Mouse (Mus musculus) forebrain, embryonic 10.5 days (tissue): ENCODE measurements around the gene Fam204a. TPM values are rescaled to one million over a fixed set of nuclear protein-coding genes. Genes with fewer than 3 reads are reported as not detected.

ENCODE experiments used
- DNase-seq: peaks from one replicate; pipeline ENCODE4 v3.0.0-alpha.2; 2017; ENCODE audit warnings: low spot score; ENCODE audit errors: extremely low spot score
- H3K27ac ChIP-seq: fragments of 300-500 bp; sonication (generic); 2 replicates; pipeline ENCODE4 v1.5.1; 2016; ENCODE audit warnings: mild to moderate bottlenecking
- H3K27me3 ChIP-seq: fragments of 300-500 bp; sonication (generic); 2 replicates; pipeline ENCODE4 v1.6.1; 2016; ENCODE audit warnings: mild to moderate bottlenecking; ENCODE audit not compliant: poor library complexity, severe bottlenecking
- H3K36me3 ChIP-seq: fragments of 300-500 bp; sonication (generic); replicated peaks from 2 replicates; pipeline ENCODE4 v1.6.1; 2016; ENCODE audit warnings: mild to moderate bottlenecking, moderate library complexity
- H3K4me1 ChIP-seq: fragments of 300-500 bp; sonication (generic); 2 replicates; pipeline ENCODE4 v1.6.1; 2016
- H3K4me3 ChIP-seq: fragments of 300-500 bp; sonication (generic); 2 replicates; pipeline ENCODE4 v1.5.1; 2016; ENCODE audit warnings: mild to moderate bottlenecking, moderate library complexity
- H3K9me3 ChIP-seq: fragments of 300-500 bp; sonication (generic); 2 replicates; pipeline ENCODE4 v1.6.1; 2016; ENCODE audit warnings: mild to moderate bottlenecking, moderate library complexity
- WGBS: fragments of 180-500 bp; shearing (Covaris S2); methylation state at CpG from one replicate; pipeline ENCODE4 v1.1.7; 2016; 5-methylcytosine and 5-hydroxymethylcytosine counted together
- polyA plus RNA-seq: library from polyadenylated mRNA; unstranded; fragments of >200 nt; fragmentation: Nextera tagmentation; extraction: Ambion mirVana; gene quantifications from 2 replicates; pipeline ENCODE4 v1.2.1, GENCODE M21; 2016

Fam204a gene
- polyA plus RNA-seq, 1 experiment from 2014 or later: 58.8 TPM

DNA sequence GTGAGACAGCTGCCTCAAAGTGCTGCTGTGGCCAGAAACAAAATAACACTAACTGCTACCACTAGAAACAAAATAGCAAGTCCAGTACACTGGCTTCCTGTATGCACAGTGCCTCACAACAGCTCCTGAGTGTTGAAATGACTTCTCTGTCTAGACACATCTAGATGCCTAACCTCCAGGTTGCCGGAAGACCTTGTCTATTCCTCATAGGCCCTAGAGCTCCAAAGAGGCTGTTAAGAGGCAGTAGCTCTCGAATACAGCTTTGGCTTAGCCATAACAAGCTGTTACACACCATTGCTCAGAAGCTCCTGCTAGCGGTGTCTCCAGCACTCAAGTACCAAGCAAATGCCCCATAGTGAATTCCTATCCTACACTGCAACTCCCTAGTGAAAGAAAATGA lies 76.4 kb downstream of the Fam204a start:
- WGBS: 82% methylated on average over 3 of the region's 3 CpGs
- H3K9me3 ChIP-seq: no peaks in the 10 kb centered on the region
- H3K27ac ChIP-seq: peak overlapping the region; percentile 88; the same call in 1 of the 2 replicates
- peaks cover 69% of the 10 kb centered on the region for H3K4me1 ChIP-seq
- H3K27me3 ChIP-seq: peaks cover 100% of the 10 kb centered on the region
- peaks cover 21% of the 10 kb centered on the region for H3K36me3 ChIP-seq
- no peak overlapping the region for H3K4me3 ChIP-seq
- no peak for DNase-seq

DNA sequence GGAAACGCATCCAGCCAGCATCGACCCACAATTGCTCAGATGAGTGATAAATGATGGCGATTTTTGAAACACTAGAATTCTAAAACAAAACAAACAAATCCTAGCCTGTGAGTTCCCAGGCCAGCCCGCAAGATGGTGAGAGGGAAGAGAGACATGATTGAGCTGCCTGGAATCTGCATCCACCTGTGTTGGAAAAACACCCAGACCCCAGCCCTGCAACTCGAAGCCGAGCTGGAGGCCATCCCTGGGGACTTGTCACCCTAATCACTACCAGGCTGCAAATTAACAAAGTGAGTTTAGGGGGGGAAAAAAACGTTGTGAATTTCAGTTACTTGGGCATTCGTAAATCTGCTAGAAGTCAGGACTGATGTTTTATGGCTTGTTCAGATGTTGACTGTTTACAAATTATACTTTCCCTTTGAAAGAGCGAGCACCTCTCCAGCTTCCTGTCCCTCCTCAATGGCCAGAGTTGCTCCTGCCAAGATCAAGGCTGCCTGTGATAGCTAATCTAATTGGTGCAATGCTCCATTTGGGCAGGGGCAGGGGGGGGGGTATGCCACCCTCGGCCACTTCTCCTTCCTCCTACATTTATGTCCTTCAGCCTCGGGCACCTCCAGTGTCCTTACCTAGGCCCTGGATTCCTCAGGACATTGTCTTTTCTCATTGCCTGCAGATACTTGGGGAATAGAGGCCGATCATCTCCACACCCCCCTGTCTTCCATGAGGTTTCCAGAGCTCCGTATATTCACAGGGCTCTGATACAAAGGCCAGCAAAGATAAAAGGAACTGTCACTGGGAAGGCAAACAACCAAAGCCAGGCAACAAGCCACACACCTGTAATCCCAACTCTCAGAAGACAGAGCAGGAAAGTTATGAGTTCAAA lies 77.2 kb downstream of the Fam204a start:
- H3K36me3 ChIP-seq: peaks cover 19% of the 10 kb centered on the region
- peak overlapping the region; percentile 88 for H3K27ac ChIP-seq
- H3K4me1 ChIP-seq: peaks cover 75% of the 10 kb centered on the region
- H3K4me3 ChIP-seq: peak overlapping the region; percentile 31; the same call in 1 of the 2 replicates
- no peak for DNase-seq
- 35% methylated on average over 13 of the region's 13 CpGs for WGBS
- H3K9me3 ChIP-seq: no peaks in the 10 kb centered on the region
- peaks cover 100% of the 10 kb centered on the region for H3K27me3 ChIP-seq

Other genes with a start within 250 kb of the Fam204a start
- gene Prlhr, start 241.6 kb upstream of the Fam204a start, polyA plus RNA-seq: not detected in 2 replicates